Mouse (Mus musculus) heart, embryonic 10.5 days (tissue): ENCODE measurements at regions not wholly inside any gene's neighbourhood (a gene's known extent, or its start where the extent isn't known, plus 50 kb on each side); places are given as distances from the start of the nearest gene placed in this dataset.
A peak's percentile ranks its signal among the peaks of the same experiment; 100 is the strongest.

Source experiments
- DNase-seq: peaks from one replicate; pipeline ENCODE4 v3.0.0-alpha.2; 2017; ENCODE audit warnings: low spot score
- H3K27ac ChIP-seq: fragments of 300-500 bp; sonication (generic); 2 replicates; pipeline ENCODE4 v1.5.1; 2016; ENCODE audit warnings: mild to moderate bottlenecking
- H3K27me3 ChIP-seq: fragments of 300-500 bp; sonication (generic); 2 replicates; pipeline ENCODE4 v1.6.1; 2016; ENCODE audit warnings: mild to moderate bottlenecking; ENCODE audit not compliant: poor library complexity, insufficient read depth, severe bottlenecking
- H3K36me3 ChIP-seq: fragments of 300-500 bp; sonication (generic); 2 replicates; pipeline ENCODE4 v1.6.1; 2016; ENCODE audit warnings: mild to moderate bottlenecking, moderate library complexity
- H3K4me1 ChIP-seq: fragments of 300-500 bp; sonication (generic); 2 replicates; pipeline ENCODE4 v1.6.1; 2016; ENCODE audit warnings: mild to moderate bottlenecking
- H3K4me3 ChIP-seq: fragments of 300-500 bp; sonication (generic); 2 replicates; pipeline ENCODE4 v1.5.1; 2016; ENCODE audit warnings: mild to moderate bottlenecking, moderate library complexity
- H3K9me3 ChIP-seq: fragments of 300-500 bp; sonication (generic); 2 replicates; pipeline ENCODE4 v1.6.1; 2016; ENCODE audit warnings: mild to moderate bottlenecking, moderate library complexity
- WGBS: fragments of 180-500 bp; shearing (Covaris S2); methylation state at CpG from one replicate; pipeline ENCODE4 v1.1.7; 2016; 5-methylcytosine and 5-hydroxymethylcytosine counted together

DNA sequence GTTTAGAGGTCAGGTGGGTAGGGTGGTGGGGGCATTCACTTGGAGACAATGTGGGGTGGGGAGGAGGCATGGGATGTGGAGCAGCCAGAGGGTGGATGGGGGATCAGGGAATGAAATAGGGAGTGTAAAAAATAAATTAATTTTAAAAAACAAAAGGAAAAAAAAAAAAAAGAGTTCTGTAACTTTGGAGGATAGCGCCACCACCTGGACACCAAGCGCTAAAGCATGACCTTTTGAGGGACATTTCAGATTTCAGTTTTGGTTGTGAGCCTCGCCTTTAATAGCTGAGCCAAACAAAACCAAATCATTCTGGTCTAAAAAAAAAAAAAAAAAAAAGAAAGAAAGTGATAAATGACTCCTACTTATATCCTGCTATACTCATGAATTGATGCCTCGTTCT is 176.0 kb downstream of the Twistnb start:
- no peak for DNase-seq
- H3K4me1 ChIP-seq = no peaks in the 10 kb centered on the region
- 56% methylated on average over 4 of the region's 4 CpGs for WGBS
- no peaks in the 10 kb centered on the region for H3K27me3 ChIP-seq
- H3K27ac ChIP-seq = no peak overlapping the region
- H3K9me3 ChIP-seq = no peaks in the 10 kb centered on the region
- no peaks in the 10 kb centered on the region for H3K36me3 ChIP-seq
- H3K4me3 ChIP-seq = no peak overlapping the region

DNA sequence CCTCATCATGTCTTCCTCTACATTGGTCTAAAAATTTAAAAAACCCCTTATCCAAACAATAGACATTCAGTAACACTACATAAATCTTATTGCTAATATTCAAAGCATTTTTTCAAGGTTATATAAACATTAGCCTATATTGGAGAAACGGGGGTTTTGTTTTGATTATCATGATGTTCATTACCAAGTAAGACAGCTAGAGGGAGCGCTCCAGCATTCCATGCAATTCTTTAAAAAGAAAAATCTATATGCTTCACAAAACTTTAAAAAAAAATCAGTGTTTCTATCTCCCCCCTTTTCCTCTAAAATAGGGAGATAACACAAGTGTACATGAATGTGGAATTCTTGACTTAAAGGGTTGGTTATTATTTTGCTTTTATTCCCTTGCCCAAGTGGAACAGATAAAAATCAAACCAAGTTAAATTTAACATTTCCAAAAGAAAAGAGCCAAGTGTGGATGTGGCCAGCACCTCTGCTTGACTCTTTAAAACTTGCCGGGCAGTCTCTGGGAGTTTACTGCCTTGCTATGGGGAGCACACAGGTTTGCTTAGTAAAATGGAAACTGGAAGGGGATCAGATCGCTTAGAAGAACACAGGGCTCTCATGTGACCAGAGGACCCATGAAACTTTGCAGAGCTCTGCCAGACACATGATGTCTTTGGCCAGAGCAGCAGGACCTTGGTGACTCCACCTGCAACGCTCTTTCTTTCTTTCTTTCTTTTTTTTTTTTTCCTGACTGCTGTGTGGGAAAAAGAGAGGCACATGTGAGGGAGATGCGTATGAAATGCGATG is 178.6 kb downstream of the Twistnb start:
- 69% methylated on average over 7 of the region's 7 CpGs for WGBS
- H3K4me1 ChIP-seq = no peaks in the 10 kb centered on the region
- no peak overlapping the region for H3K4me3 ChIP-seq
- no peaks in the 10 kb centered on the region for H3K27me3 ChIP-seq
- no peak for DNase-seq
- no peak overlapping the region for H3K27ac ChIP-seq
- H3K36me3 ChIP-seq = no peaks in the 10 kb centered on the region
- H3K9me3 ChIP-seq = no peaks in the 10 kb centered on the region

DNA sequence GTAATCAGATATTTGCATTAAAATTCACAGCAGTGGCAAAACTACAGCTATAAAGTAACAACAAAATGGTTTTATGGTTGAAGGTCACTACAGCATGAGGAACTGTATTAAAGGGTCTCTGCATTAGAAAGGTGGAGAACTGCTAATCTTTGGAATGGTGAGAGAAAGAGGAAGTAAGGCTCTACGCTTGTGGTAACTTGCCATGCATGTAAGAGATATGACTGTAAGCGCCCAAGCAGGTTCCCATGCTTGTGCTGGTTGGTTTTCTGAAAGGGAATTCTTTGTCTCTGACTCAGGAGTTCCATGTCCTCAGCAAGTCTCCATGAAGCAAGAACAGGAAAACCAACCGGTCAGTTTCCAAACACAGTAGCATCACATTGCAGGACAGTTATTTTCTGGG is 182.9 kb downstream of the Twistnb start:
- no peak for DNase-seq
- Histone ChIP-seq H3K27ac (no peak overlapping the region), H3K9me3 (no peaks in the 10 kb centered on the region), H3K27me3 (no peaks in the 10 kb centered on the region), H3K36me3 (no peaks in the 10 kb centered on the region), H3K4me1 (no peaks in the 10 kb centered on the region), H3K4me3 (no peak overlapping the region)
- WGBS = 49% methylated on average over 3 of the region's 3 CpGs

DNA sequence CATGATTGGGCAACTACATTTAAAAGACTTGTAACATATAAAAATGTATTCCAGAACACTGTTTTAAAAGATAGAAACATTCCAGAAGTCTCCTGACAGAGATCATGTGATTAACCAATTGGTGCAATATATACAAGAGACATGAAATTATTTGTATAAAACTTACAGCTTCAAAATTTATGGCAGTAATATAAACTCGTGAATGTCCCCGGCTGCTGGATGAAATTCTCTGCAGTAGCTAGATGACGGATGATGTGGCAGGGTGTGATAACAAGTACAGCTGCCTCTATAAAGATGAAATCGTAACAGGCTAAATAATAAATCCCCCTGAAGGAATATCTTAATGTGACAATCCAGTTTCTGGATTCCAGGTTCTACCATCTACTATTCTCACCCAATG is 191.0 kb downstream of the Twistnb start:
- Histone ChIP-seq H3K4me3 (no peak overlapping the region), H3K9me3 (no peaks in the 10 kb centered on the region), H3K27me3 (no peaks in the 10 kb centered on the region), H3K4me1 (no peaks in the 10 kb centered on the region), H3K36me3 (no peaks in the 10 kb centered on the region), H3K27ac (no peak overlapping the region)
- 77% methylated on average over 4 of the region's 4 CpGs for WGBS
- DNase-seq = no peak

DNA sequence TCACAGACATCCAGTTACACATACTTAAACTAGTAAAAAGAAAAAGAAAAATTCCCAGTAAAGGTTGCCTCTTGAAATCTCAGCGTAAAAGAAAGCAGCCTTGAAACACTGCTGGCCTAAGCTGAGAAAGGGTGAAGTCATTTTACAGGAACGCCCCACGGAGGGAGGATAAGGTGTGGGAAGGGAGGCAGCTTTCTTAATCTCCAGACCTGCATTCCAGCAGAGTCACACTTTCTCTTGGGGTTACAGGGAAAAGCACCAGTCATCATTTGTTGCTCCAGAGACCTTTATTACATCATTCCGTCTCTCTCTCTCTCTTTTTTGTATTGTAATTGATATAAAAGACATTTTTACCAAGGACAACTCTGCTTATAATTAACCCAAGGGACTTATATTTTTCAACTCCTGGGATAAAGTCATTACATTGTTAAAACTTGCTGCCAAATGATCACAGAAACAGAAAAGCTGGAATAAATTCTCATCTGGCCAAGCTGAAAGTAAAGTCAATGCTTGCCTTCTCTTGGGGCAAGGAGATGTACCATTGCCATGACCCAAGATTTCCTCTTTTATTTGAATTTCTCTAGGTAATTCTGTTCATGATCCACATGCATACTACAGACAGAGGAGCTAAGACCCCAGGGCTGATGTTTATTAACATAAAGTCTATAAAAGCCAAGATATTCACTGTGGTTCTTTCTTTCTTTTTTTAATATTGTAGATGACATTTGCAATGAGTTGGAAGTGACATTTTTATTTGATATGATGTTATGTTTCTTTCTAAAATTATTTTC is 196.9 kb downstream of the Twistnb start:
- Histone ChIP-seq H3K27me3 (no peaks in the 10 kb centered on the region), H3K36me3 (no peaks in the 10 kb centered on the region), H3K4me3 (no peak overlapping the region), H3K27ac (no peak overlapping the region), H3K4me1 (no peaks in the 10 kb centered on the region), H3K9me3 (no peaks in the 10 kb centered on the region)
- DNase-seq = no peak
- 42% methylated on average over 4 of the region's 4 CpGs for WGBS

DNA sequence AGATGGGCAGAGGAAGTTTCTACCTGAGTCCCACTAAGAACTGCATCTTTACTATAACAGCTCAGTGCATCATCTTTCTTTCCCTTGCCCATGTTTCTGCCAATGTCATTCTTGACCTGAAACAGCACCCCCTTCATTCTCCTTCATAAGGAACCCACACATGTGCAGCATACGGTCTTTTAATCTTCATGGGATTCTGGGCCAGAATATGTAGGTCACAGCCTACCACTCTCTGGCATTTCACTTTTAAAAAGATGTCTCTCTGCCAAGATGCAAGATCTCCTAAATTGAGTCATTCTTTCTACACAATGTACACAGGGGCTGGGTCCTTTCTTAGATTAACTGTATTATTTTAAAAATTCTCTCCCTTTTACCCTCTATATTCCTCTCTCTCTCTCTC is 223.2 kb downstream of the Twistnb start:
- Histone ChIP-seq H3K4me1 (no peaks in the 10 kb centered on the region), H3K27ac (no peak overlapping the region), H3K36me3 (no peaks in the 10 kb centered on the region), H3K9me3 (no peaks in the 10 kb centered on the region), H3K27me3 (no peaks in the 10 kb centered on the region), H3K4me3 (no peak overlapping the region)
- DNase-seq = no peak
- 90% methylated on average over 1 of the region's 1 CpGs for WGBS

DNA sequence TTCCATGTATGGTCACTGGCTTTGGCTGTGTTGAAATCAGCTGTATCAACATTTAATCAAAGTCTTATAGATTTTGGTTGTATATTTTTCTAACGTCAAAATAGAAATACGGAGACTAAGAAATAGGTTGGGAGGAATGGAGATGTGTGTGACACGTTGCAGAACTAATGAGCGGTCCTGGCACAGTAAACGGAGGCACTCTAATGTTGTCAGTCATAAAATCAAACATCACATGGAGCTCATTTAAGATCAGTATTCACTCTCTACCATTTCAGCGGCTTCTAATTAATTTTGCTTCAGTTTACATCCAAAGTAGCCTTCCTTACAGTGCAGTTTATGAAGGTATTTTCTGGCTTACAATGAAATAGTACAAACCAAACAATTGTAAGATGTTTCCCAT is 246.1 kb downstream of the Twistnb start:
- no peak overlapping the region for H3K4me3 ChIP-seq
- no peak for DNase-seq
- no peaks in the 10 kb centered on the region for H3K4me1 ChIP-seq
- H3K27ac ChIP-seq = no peak overlapping the region
- no peaks in the 10 kb centered on the region for H3K9me3 ChIP-seq
- 84% methylated on average over 6 of the region's 6 CpGs for WGBS
- H3K27me3 ChIP-seq = no peaks in the 10 kb centered on the region
- H3K36me3 ChIP-seq = no peaks in the 10 kb centered on the region

DNA sequence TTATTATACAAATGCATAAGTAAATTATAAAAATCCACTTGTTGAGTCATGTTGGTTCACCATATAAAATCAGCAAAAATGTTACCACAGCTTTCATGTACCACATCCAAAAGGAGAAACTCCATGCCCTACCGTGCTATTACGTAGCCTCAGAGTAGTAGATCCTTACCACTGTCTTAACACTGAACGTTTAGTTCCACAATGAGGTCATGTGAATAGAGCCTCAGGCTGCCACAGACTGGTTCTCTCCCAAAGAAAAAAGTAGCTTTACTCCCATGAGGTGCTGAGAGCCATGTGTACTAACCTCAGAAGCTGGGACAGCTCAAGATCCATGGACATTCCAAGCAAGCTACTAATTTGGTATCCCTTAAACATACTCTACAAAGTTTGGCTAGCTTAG is 235.4 kb upstream of the Ferd3l start:
- Histone ChIP-seq H3K27ac (no peak overlapping the region), H3K36me3 (no peaks in the 10 kb centered on the region), H3K4me1 (no peaks in the 10 kb centered on the region), H3K27me3 (no peaks in the 10 kb centered on the region), H3K9me3 (no peaks in the 10 kb centered on the region), H3K4me3 (no peak overlapping the region)
- no peak for DNase-seq
- 86% methylated on average over 3 of the region's 3 CpGs for WGBS

DNA sequence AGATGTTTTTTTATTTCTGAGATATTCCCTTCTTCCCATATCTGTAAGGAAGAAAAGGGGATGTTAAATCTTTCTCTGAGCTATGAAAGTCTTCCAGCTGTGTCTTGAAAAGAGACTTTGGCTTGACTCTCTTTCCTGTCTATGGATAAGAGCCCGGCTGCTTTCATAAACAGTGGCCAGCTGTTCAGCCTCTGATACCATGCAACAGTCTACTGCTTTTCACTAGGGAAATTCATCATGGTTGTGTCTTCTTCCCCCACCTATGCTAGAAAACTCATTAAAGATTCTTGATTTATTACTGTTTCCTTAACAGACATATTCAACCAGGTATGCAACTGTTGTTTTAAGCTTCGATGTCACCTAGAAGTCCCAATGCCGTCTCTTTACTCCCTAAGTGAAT is 213.8 kb upstream of the Ferd3l start:
- 71% methylated on average over 3 of the region's 3 CpGs for WGBS
- no peaks in the 10 kb centered on the region for H3K27me3 ChIP-seq
- no peaks in the 10 kb centered on the region for H3K4me1 ChIP-seq
- no peaks in the 10 kb centered on the region for H3K9me3 ChIP-seq
- H3K4me3 ChIP-seq = no peak overlapping the region
- H3K36me3 ChIP-seq = no peaks in the 10 kb centered on the region
- no peak for DNase-seq
- H3K27ac ChIP-seq = no peak overlapping the region

DNA sequence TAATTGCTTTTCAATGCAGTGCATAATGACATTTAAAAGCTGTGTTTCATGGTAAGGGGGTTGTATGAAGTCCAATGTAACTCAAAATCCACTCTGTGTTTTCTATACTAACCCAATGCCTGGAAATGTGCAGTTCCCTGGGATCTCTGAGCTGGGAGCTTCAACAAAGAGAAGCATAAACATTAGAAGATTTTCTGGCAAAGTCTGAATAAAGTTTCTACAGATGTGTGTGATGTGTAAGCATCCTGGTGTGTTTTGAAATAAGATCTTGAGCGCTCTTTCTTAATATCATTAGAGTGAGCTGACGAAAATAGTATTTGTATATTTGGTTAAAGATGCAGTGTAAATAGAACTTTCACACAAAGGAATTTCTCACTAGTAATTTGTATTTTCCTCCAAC is 212.2 kb upstream of the Ferd3l start:
- 84% methylated on average over 2 of the region's 2 CpGs for WGBS
- Histone ChIP-seq H3K27me3 (no peaks in the 10 kb centered on the region), H3K27ac (no peak overlapping the region), H3K9me3 (no peaks in the 10 kb centered on the region), H3K4me1 (no peaks in the 10 kb centered on the region), H3K4me3 (no peak overlapping the region), H3K36me3 (no peaks in the 10 kb centered on the region)
- DNase-seq = no peak

DNA sequence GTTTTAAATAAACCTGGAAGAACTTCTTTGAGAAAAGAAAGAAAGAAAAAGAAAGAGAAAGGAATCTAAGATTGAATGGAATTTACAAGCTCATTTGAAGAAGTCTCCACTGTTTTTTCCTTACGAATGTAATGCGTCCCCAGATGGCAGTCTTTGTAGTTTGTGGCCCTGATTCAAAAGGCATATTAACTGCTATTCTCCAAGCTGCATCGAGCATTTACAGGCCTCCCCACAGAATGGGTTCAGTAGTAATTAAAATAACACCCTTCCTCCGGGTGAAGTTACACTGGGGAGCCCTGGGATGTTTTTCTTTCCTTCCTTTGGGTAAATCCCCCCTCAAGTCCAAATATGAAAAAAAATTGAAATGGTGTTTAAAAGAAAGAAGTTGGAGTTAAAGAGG is 211.2 kb upstream of the Ferd3l start:
- 59% methylated on average over 4 of the region's 4 CpGs for WGBS
- no peaks in the 10 kb centered on the region for H3K4me1 ChIP-seq
- DNase-seq = no peak
- H3K4me3 ChIP-seq = no peak overlapping the region
- no peak overlapping the region for H3K27ac ChIP-seq
- H3K36me3 ChIP-seq = no peaks in the 10 kb centered on the region
- H3K27me3 ChIP-seq = no peaks in the 10 kb centered on the region
- H3K9me3 ChIP-seq = no peaks in the 10 kb centered on the region

DNA sequence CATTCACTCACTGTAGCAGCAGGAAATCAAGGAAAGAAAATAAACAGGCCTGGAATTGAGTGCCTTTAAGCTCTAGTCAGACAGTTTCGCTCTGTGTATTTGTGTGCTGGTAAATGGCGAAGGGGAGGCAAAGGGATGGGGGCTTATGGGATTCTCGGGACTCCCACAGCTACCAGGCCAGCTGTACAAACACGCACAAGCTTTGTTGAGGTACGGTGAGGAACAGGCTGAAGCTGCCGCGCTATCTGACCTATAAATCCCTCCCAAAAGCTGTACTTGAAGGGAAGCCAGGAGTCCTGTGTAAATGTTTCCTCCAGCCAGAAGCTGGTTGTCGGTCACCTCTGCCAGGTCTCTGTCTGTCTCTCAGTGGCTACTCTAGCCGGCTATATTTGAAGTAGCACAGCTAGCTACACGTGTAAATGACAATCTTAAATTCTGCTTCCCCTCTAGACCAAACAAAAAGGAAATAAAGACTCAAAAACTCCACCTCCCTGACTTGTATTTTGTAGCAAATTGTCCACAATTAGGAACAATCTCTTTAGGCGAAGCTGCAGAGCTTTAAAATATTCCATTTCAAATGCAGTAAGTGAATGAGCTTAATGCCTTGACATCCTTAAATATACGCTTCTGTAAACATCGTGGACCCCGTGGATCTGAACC is 210.5 kb upstream of the Ferd3l start:
- DNase-seq = no peak
- Histone ChIP-seq H3K4me1 (no peaks in the 10 kb centered on the region), H3K36me3 (no peaks in the 10 kb centered on the region), H3K27me3 (no peaks in the 10 kb centered on the region), H3K4me3 (peak overlapping the region; percentile 22), H3K27ac (peak overlapping the region; percentile 38; the same call in 1 of the 2 replicates), H3K9me3 (no peaks in the 10 kb centered on the region)
- 32% methylated on average over 14 of the region's 14 CpGs for WGBS

DNA sequence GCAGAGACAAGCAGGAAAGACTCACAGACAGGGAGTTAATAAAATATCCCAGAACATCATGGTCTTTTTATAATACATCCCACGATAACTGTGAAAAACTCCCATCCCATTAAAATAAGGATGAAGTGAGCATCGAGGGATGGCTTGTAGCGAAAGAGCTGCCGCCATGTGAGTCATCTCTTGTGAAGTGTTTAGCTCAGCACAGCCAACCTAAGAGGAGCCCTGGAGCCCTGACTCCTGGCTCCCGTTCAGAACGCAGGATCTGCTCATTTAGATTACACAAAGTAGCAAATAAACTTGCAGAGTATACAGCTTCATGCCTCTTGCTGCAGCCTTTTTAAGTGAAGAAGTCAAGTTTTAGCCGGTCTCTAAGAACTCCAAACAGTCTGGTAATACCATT is 209.2 kb upstream of the Ferd3l start:
- Histone ChIP-seq H3K9me3 (no peaks in the 10 kb centered on the region), H3K27ac (no peak overlapping the region), H3K4me3 (no peak overlapping the region), H3K36me3 (no peaks in the 10 kb centered on the region), H3K4me1 (no peaks in the 10 kb centered on the region), H3K27me3 (no peaks in the 10 kb centered on the region)
- DNase-seq = no peak
- WGBS = 64% methylated on average over 7 of the region's 7 CpGs
